Mouse (Mus musculus) G1E (cell line): ENCODE measurements at regions not wholly inside any gene's neighbourhood (a gene's known extent, or its start where the extent isn't known, plus 50 kb on each side); places are given as distances from the start of the nearest gene placed in this dataset.

Experiments
- CTCF ChIP-seq: IDR thresholded peaks from 2 replicates; pipeline ENCODE4 v1.5.1; 2012; ENCODE audit warnings: low read depth, low read length, inconsistent platforms, mixed read lengths
- GATA1 ChIP-seq: IDR thresholded peaks from 2 replicates; pipeline ENCODE4 v1.6.1; 2012; ENCODE audit warnings: borderline replicate concordance, low read length, inconsistent platforms, mixed read lengths
- GATA2 ChIP-seq: IDR thresholded peaks from 2 replicates; pipeline ENCODE4 v1.6.1; 2012; ENCODE audit warnings: low read depth, low read length, inconsistent platforms, borderline replicate concordance

- no peak for TF ChIP-seq CTCF
- no peak for TF ChIP-seq GATA1
- no peak for TF ChIP-seq GATA2
These were observed 1140.8 kb upstream of the Pcdh17 start for GRCm38 (mm10) chr14:83302599-83302998.
